In genomic region chr1:35839446-35839845, GRCm38 (mm10) we compare ENCODE assay signal across 10 mouse cellular contexts.
DNase-seq lines count a peak whose midpoint lies in the region; ATAC-seq and TF ChIP-seq lines count a peak whose summit lies in the region.
"Had no signal": no experiment of that assay in that cellular context is flagged by ENCODE, and none has a peak within 500 bp of the region (broad histone marks: within the 10 kb centered on the region; RNA-seq: fewer than 3 reads in every experiment).

No protein-coding gene starts in this region.

- H3K79me2 ChIP-seq in heart, adult 2 months (replicated peaks; ENCODE audit: control insufficient read depth, insufficient read depth, low read length): no peaks in the 10 kb centered on the region

- no peak overlapping the region for H3K4me2 ChIP-seq in heart, embryonic 11.5 days
- H3K4me2 ChIP-seq in lung, embryonic 15.5 days: no peak overlapping the region
- H3K4me2 ChIP-seq in stomach, postnatal 0 days (replicated peaks; ENCODE audit: low read depth): no peak overlapping the region
- H3K4me2 ChIP-seq: embryonic facial prominence, embryonic 13.5 days had no signal

- no peaks in the 10 kb centered on the region for H3K4me1 ChIP-seq in heart, adult 2 months (ENCODE audit: control insufficient read depth, insufficient read depth, low read length)
- H3K4me1 ChIP-seq in heart, embryonic 11.5 days (ENCODE audit: control insufficient read depth, insufficient read depth, low read length): no peaks in the 10 kb centered on the region
- H3K4me1 ChIP-seq in lung, embryonic 15.5 days: no peaks in the 10 kb centered on the region
- H3K4me1 ChIP-seq in stomach, postnatal 0 days (replicated peaks; ENCODE audit: control insufficient read depth, insufficient read depth): no peaks in the 10 kb centered on the region
- H3K4me1 ChIP-seq: embryonic facial prominence, embryonic 13.5 days had no signal

- intact Hi-C loops in heart, adult 2 months (cut with DNase I): loop anchor here (5.0 kb wide), 2 partner anchors 223 to 293 kb away; no protein-coding TSS in a partner anchor

- no peaks in the 10 kb centered on the region for H3K9me3 ChIP-seq in heart, embryonic 11.5 days (replicated peaks; ENCODE audit: control insufficient read depth, low read length)
- no peaks in the 10 kb centered on the region for H3K9me3 ChIP-seq in lung, embryonic 15.5 days
- H3K9me3 ChIP-seq in stomach, postnatal 0 days (ENCODE audit: control insufficient read depth, low read length): no peaks in the 10 kb centered on the region
- H3K9me3 ChIP-seq: embryonic facial prominence, embryonic 13.5 days had no signal

- 69% methylated on average over 6 of the region's 6 CpGs for WGBS in heart, adult 2 months
- 67% methylated on average over 6 of the region's 6 CpGs for WGBS in heart, embryonic 11.5 days (ENCODE audit: insufficient replicate concordance)
- 73% methylated on average over 6 of the region's 6 CpGs for WGBS in lung, embryonic 15.5 days
- WGBS in stomach, postnatal 0 days: 66% methylated on average over 6 of the region's 6 CpGs

- TF ChIP-seq POLR2A in heart, adult 2 months (IDR thresholded peaks at IDR 0.05; ENCODE audit: insufficient read depth, low read depth, low read length): no peak
- TF ChIP-seq POLR2A in brain, embryonic 14.5 days (IDR thresholded peaks at IDR 0.05; ENCODE audit: borderline replicate concordance, extremely low read depth, insufficient read depth, insufficient read length, poor library complexity, severe bottlenecking): no peak

- TF ChIP-seq EP300 in heart, adult 2 months (IDR thresholded peaks at IDR 0.05; ENCODE audit: insufficient read depth, low read depth, low read length): no peak
- TF ChIP-seq EP300 in stomach, postnatal 0 days (optimal IDR thresholded peaks at IDR 0.05): no peak

- H3K36me3 ChIP-seq in heart, adult 2 months (ENCODE audit: control insufficient read depth, insufficient read depth, low read length): no peaks in the 10 kb centered on the region
- no peaks in the 10 kb centered on the region for H3K36me3 ChIP-seq in heart, embryonic 11.5 days (ENCODE audit: control insufficient read depth, insufficient read depth, low read length)
- H3K36me3 ChIP-seq in lung, embryonic 15.5 days: no peaks in the 10 kb centered on the region
- no peaks in the 10 kb centered on the region for H3K36me3 ChIP-seq in stomach, postnatal 0 days (ENCODE audit: control insufficient read depth, insufficient read depth, low read length)
- H3K36me3 ChIP-seq: embryonic facial prominence, embryonic 13.5 days had no signal

- no peak overlapping the region for H3K9ac ChIP-seq in heart, adult 2 months (ENCODE audit: low read depth, low read length)
- H3K9ac ChIP-seq in heart, embryonic 11.5 days (ENCODE audit: low read depth, low read length): no peak overlapping the region
- H3K9ac ChIP-seq in lung, embryonic 15.5 days: no peak overlapping the region
- H3K9ac ChIP-seq in stomach, postnatal 0 days (ENCODE audit: low read length): no peak overlapping the region
- H3K9ac ChIP-seq: embryonic facial prominence, embryonic 13.5 days had no signal

- TF ChIP-seq CTCF in heart, adult 2 months (IDR thresholded peaks at IDR 0.05): peak; percentile 72
- peak; percentile 40; the same call in 1 of the 2 replicates for TF ChIP-seq CTCF in brain, embryonic 14.5 days (IDR thresholded peaks at IDR 0.05; ENCODE audit: borderline replicate concordance, extremely low read depth, insufficient read depth, insufficient read length)
- peak; percentile 75 for TF ChIP-seq CTCF in stomach, postnatal 0 days (IDR thresholded peaks at IDR 0.05; ENCODE audit: low read depth)

- no peak overlapping the region for H3K4me3 ChIP-seq in heart, adult 2 months
- no peak overlapping the region for H3K4me3 ChIP-seq in heart, embryonic 11.5 days (ENCODE audit: low read depth, low read length)
- H3K4me3 ChIP-seq in lung, embryonic 15.5 days: no peak overlapping the region
- H3K4me3 ChIP-seq in stomach, postnatal 0 days (ENCODE audit: low read depth, low read length): no peak overlapping the region
- H3K4me3 ChIP-seq: embryonic facial prominence, embryonic 13.5 days; megakaryocyte, embryonic 14.5 days had no signal

- no peak overlapping the region for H3K27ac ChIP-seq in heart, adult 2 months
- no peak overlapping the region for H3K27ac ChIP-seq in heart, embryonic 11.5 days (ENCODE audit: low read depth, low read length)
- no peak overlapping the region for H3K27ac ChIP-seq in lung, embryonic 15.5 days
- H3K27ac ChIP-seq in stomach, postnatal 0 days (replicated peaks): no peak overlapping the region
- H3K27ac ChIP-seq: embryonic facial prominence, embryonic 13.5 days had no signal

- no peaks in the 10 kb centered on the region for H3K27me3 ChIP-seq in heart, adult 2 months (ENCODE audit: control insufficient read depth, insufficient read depth, low read length)
- no peaks in the 10 kb centered on the region for H3K27me3 ChIP-seq in heart, embryonic 11.5 days (ENCODE audit: control insufficient read depth, insufficient read depth, low read length)
- no peaks in the 10 kb centered on the region for H3K27me3 ChIP-seq in lung, embryonic 15.5 days
- no peaks in the 10 kb centered on the region for H3K27me3 ChIP-seq in stomach, postnatal 0 days (ENCODE audit: control insufficient read depth, insufficient read depth, low read length)
- H3K27me3 ChIP-seq: embryonic facial prominence, embryonic 13.5 days had no signal

- ATAC-seq in heart, embryonic 11.5 days (replicated peaks; ENCODE audit: insufficient number of reproducible peaks, low FRiP score, low TSS enrichment): no peak
- peak; percentile 66 for ATAC-seq in CD4-positive, CD25-positive, alpha-beta regulatory T cell, adult 4 months
- ATAC-seq in granulocyte monocyte progenitor cell, adult 5-6 weeks (replicated peaks; ENCODE audit: poor library complexity, severe bottlenecking): peak; percentile 87
- ATAC-seq in lung, embryonic 15.5 days (ENCODE audit: borderline replicate concordance, extremely low read depth, low FRiP score, low TSS enrichment): peak; percentile 31; the same call in 1 of the 2 replicates
- ATAC-seq in stomach, postnatal 0 days (ENCODE audit: low FRiP score, low TSS enrichment): 0 out of 2 replicates have a peak, but pooled peaks have one; percentile 53

- DNase-seq in heart, adult 2 months: peak; percentile 31 to 52
- DNase-seq in brain, embryonic 14.5 days (ENCODE audit: low read depth): peak; percentile 46
- DNase-seq in stomach, postnatal 0 days (ENCODE audit: low spot score): peak; percentile 64
- no peak for DNase-seq in layer of hippocampus, postnatal 36 days

Comparison
In these comparisons a context has a peak if more than half of its experiments do, and no peak if none do; other contexts are left out.
1. DNase-seq: peak in heart, adult 2 months (2 of 2), brain, embryonic 14.5 days (single experiment) and stomach, postnatal 0 days (single experiment); none in layer of hippocampus, postnatal 36 days (0 of 2).
2. Peak in every context shown above with its lines, with median percentiles within 50 percentile points of each other: CTCF ChIP-seq.